Mouse (Mus musculus) liver, adult 2 months (tissue): ENCODE data around the gene Tmem132b.

ENCODE experiments used
- CTCF ChIP-seq: fragments of 200-500 bp; IDR thresholded peaks from 2 replicates; pipeline ENCODE4 v1.5.1; 2011; ENCODE audit warnings: low read depth, low read length, control low read depth
- POLR2A ChIP-seq: fragments of 200-500 bp; IDR thresholded peaks from 2 replicates; pipeline ENCODE4 v1.6.1; 2011; ENCODE audit warnings: low read length, control low read depth; ENCODE audit not compliant: insufficient read depth; ENCODE audit errors: extremely low read depth

DNA sequence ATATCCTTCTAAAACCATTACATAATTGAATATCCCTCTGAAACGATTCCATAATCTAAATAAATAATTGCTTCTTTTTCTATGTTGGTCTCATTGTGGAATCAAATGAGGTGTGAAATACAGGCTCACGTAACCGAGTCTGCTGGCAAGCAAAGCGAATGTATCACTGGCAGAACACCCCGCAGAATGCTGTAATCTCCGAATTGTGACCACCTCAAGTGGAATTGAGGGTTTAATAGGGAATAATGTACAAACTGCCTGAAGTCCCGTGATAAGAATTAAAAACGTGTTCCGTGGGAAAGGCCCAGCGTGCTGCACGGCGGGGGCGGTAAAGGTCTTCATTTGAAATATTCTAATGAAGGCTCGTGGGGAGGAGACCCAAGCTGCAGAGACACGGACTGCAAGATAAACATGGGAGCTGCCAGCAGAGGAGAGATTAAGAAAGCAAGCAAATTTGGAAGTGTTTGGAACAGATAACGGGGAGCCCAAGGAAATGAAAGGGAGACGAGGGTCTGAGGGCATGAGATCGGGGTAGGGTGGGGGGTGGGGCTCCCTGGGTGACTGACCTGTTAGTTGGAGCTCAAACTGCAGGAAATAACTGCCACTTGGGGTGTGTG lies 110.1 kb downstream of the Tmem132b start:
- TF ChIP-seq CTCF (no peak), POLR2A (no peak)
